Mouse (Mus musculus): Measurements from ENCODE around the gene Ccdc160. TPM values are rescaled to one million over a fixed set of nuclear protein-coding genes. Genes with fewer than 3 reads are reported as not detected.
A peak's percentile ranks its signal among the peaks of the same experiment; 100 is the strongest.

Ccdc160 gene
- polyA plus RNA-seq, 1 experiment from 2014 or later, result 4.9 TPM

MicroRNA genes within 50 kb of the gene (microRNA counts, 519-probe panel; counts per million panel counts)
- microRNA mmu-miR-106a+mmu-miR-17 (7,012 counts per million, percentile 98 among the panel's probes with 10 or more counts), microRNA mmu-miR-18b (2,580 counts per million, percentile 63 among the panel's probes with 10 or more counts), microRNA mmu-miR-363 (2,859 counts per million, percentile 64 among the panel's probes with 10 or more counts)

Small RNA genes lying within 50 kb of the gene (microRNA-seq; reads per million reads assigned to microRNA genes)
- gene Mir106a (1,720 reads per million, percentile 83 among the genes with 10 or more reads in this experiment), gene Mir18b (138 reads per million, percentile 56 among the genes with 10 or more reads in this experiment), gene Mir19b-2 (4.7 reads per million, percentile 19 among the genes with 10 or more reads in this experiment), gene Mir20b (962 reads per million, percentile 79 among the genes with 10 or more reads in this experiment), gene Mir363 (1,004 reads per million, percentile 79 among the genes with 10 or more reads in this experiment), gene Mir92-2 (237 reads per million, percentile 62 among the genes with 10 or more reads in this experiment)

Other genes with a start within 250 kb of the Ccdc160 start
- 55.9 and 58.0 TPM in 2 replicates for gene Gpc3, start 177.2 kb upstream of the Ccdc160 start, polyA plus RNA-seq (2015; fragmentation: Nextera tagmentation; extraction: Ambion mirVana)
- gene Phf6, start 121.1 kb downstream of the Ccdc160 start, polyA plus RNA-seq (2015; fragmentation: Nextera tagmentation; extraction: Ambion mirVana), result 91.0 and 94.3 TPM in 2 replicates
- gene Hprt, start 196.9 kb downstream of the Ccdc160 start, polyA plus RNA-seq (2015; fragmentation: Nextera tagmentation; extraction: Ambion mirVana), result 57.4 and 62.6 TPM in 2 replicates